Mouse (Mus musculus) frontal cortex, adult (tissue): ENCODE results near the gene 4931406C07Rik.

Experiments used
- ATAC-seq: cut with Nextera tagmentation; 2 replicates; pipeline ENCODE4 v1.9.2; 2017; ENCODE audit warnings: mild to moderate bottlenecking, moderate library complexity, mixed read lengths; ENCODE audit not compliant: low TSS enrichment

The 4931406C07Rik gene

GRCm38 (mm10) chr9:15238297-15238990 is 67.8 kb downstream of the 4931406C07Rik start:
- no peak for ATAC-seq

- ATAC-seq = no peak
Observed at GRCm38 (mm10) chr9:15237516-15238296, 68.5 kb downstream of the 4931406C07Rik start.

GRCm38 (mm10) chr9:15235986-15236385 is 70.3 kb downstream of the 4931406C07Rik start:
- ATAC-seq = no peak

- ATAC-seq = no peak
Observed at GRCm38 (mm10) chr9:15233604-15234003, 72.6 kb downstream of the 4931406C07Rik start.
